20 mouse cellular contexts compared by ENCODE assay signal in genomic region chr17:16818421-16818820, GRCm38 (mm10).
"Had no signal": no experiment of that assay in that cellular context is flagged by ENCODE, and none has a peak within 500 bp of the region (broad histone marks: within the 10 kb centered on the region; RNA-seq: fewer than 3 reads in every experiment).

No protein-coding gene starts in this region.

- H3K4me2 ChIP-seq: limb, embryonic 13.5 days; liver, embryonic 12.5 days; liver, embryonic 15.5 days; lung, embryonic 15.5 days; midbrain, embryonic 11.5 days; midbrain, embryonic 15.5 days; neural tube, embryonic 13.5 days; stomach, embryonic 15.5 days had no signal

- H3K4me1 ChIP-seq: limb, embryonic 13.5 days; liver, embryonic 12.5 days; liver, embryonic 15.5 days; lung, embryonic 15.5 days; midbrain, embryonic 15.5 days; neural tube, embryonic 13.5 days; stomach, embryonic 15.5 days had no signal

- H3K27me3 ChIP-seq: limb, embryonic 13.5 days; liver, embryonic 12.5 days; liver, embryonic 15.5 days; lung, embryonic 15.5 days; midbrain, embryonic 15.5 days; neural tube, embryonic 13.5 days; stomach, embryonic 15.5 days had no signal

- H3K9me3 ChIP-seq: limb, embryonic 13.5 days; liver, embryonic 12.5 days; liver, embryonic 15.5 days; lung, embryonic 15.5 days; midbrain, embryonic 15.5 days; neural tube, embryonic 13.5 days; stomach, embryonic 15.5 days had no signal

- H3K36me3 ChIP-seq: limb, embryonic 13.5 days; liver, embryonic 12.5 days; liver, embryonic 15.5 days; lung, embryonic 15.5 days; midbrain, embryonic 15.5 days; neural tube, embryonic 13.5 days; stomach, embryonic 15.5 days had no signal

- H3K4me3 ChIP-seq: limb, embryonic 13.5 days; liver, embryonic 12.5 days; liver, embryonic 15.5 days; lung, embryonic 15.5 days; midbrain, embryonic 15.5 days; myocyte; neural tube, embryonic 13.5 days; stomach, embryonic 15.5 days had no signal

- ATAC-seq: liver, embryonic 12.5 days; midbrain, embryonic 15.5 days had no signal

- H3K9ac ChIP-seq: limb, embryonic 13.5 days; liver, embryonic 12.5 days; liver, embryonic 15.5 days; lung, embryonic 15.5 days; midbrain, embryonic 15.5 days; neural tube, embryonic 13.5 days; stomach, embryonic 15.5 days had no signal

- DNase-seq: kidney, adult 18-20 months; kidney, adult 9 months; kidney, postnatal 14 days; kidney, postnatal 4 days; left cerebral cortex, postnatal 4 days; liver; lung, adult 18-20 months; lung, postnatal 10 days; lung, postnatal 4 days; retina, postnatal 1 day; thymus, postnatal 25 days had no signal

- H3K27ac ChIP-seq: limb, embryonic 13.5 days; liver, embryonic 12.5 days; liver, embryonic 15.5 days; lung, embryonic 15.5 days; midbrain, embryonic 15.5 days; neural tube, embryonic 13.5 days; stomach, embryonic 15.5 days had no signal
